Mouse (Mus musculus) layer of hippocampus, adult 2 months (tissue): ENCODE results near the gene Slc9a3r1. TPM values are rescaled to one million over a fixed set of nuclear protein-coding genes. Genes with fewer than 3 reads are reported as not detected.
A peak's percentile ranks its signal among the peaks of the same experiment; 100 is the strongest.

ENCODE experiments used
- DNase-seq, 2 experiments: peaks; one replicate each; pipeline ENCODE4 v3.0.0; 2022; ENCODE audit warnings: low spot score in 2 of 2
- H3K27ac ChIP-seq: fragments of 200-600 bp; 2 replicates; pipeline ENCODE4 v1.8.1; 2022
- H3K4me3 ChIP-seq: fragments of 200-600 bp; 2 replicates; pipeline ENCODE4 v1.8.1; 2022; ENCODE audit warnings: mild to moderate bottlenecking
- CTCF ChIP-seq: fragments of 200-600 bp; conservative IDR thresholded peaks from 2 replicates; pipeline ENCODE4 v1.8.1; 2022; ENCODE audit warnings: antibody characterized with exemption, mild to moderate bottlenecking, moderate library complexity
- total RNA-seq, 2 experiments: library from RNA; stranded (reverse); gene quantifications; 2 replicates each; pipeline ENCODE4 v1.2.3; 2021

Slc9a3r1 gene
- total RNA-seq, 2 experiments from 2014 or later = 67.3 to 74.6 TPM

DNA sequence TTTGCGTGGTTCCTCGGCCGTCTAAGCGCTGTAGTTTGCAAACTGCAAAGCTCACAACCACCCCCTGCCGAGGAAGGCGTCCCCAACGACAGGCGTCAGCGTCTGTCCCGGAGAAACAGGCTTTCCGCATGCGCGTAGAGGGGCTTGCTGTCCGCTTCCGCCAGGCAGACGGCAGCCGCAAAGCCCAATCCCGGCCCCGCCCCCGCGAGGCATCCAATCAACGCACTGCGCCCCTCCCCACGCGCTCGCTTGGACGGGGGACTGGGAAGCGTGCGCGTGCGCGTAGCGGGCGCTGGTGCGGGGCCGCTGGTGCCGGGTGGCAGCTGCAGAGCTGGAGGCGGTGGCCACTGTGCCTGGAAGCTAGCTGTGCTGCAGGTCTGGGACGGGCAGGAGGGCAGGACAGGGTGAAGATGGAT is 24.1 kb downstream of the Slc9a3r1 start, which contains the start of gene Tmem104:
Gene Tmem104, plus strand, starts transcription at position 264 of the 416 bp plus-strand sequence.
- Histone ChIP-seq H3K4me3 (peak within 1 kb of the TSS; percentile 93), H3K27ac (peak within 1 kb of the TSS; percentile 93)
- DNase-seq = peak; percentile 99 to 100
- peak; percentile 44 for TF ChIP-seq CTCF

DNA sequence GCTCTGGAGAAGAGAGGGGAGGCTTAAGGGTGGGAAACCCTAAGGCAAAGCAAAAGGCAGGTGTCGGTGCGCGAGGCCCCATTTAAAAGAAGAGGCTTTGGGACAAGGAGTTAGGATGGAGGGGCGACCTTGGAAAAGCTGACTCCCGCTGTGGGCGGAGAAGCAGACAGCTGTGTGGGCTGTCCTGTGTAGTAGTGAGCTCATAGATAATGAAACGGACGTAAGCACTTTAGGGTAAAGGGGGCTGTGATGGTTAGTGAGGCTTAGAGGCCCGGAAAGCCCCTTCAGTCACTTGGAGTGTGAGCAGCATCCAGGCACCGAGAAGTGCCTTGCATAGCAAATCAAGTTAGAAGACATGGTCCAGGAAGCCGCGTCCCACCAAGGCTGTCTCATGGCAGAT is 24.6 kb downstream of the Slc9a3r1 start, which contains the start of gene Nat9:
Gene Nat9, minus strand, starts transcription at position 167 of the 400 bp plus-strand sequence.
- Histone ChIP-seq H3K4me3 (peak within 1 kb of the TSS; percentile 93), H3K27ac (peak within 1 kb of the TSS; percentile 93)
- DNase-seq = no peak
- TF ChIP-seq CTCF = no peak

DNA sequence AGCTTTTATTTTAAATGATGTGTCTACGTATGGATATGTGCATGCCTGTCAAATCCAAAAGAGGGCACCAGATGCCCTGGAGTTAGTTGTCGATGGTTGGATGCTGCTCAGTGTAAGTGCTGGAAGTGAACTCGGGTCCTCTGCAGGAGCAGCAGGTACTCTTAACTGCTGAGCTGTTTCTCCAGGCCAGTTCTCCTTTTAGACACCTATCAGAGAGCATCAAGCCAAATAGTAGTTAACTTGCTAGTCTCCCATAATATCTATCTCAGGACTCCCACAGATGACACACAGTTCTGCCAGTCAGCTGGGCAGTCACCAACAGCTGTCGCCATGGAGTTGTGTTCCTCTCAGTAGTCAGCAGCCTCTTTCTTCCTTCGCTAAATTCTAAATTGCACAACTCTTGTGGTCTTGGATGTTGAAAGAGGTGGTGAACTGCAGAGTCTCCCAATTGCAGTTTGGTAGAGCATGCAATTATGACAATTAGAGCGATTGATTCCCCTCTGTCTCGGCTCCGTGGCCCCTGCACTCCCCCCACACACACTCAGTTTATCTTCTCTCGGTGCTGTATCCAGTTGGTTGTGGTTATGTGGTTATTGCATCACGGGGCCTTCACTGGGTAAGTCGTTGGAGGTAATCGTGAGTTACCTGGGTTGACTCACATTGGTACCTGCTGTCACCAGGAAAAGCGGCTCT is 25.5 kb downstream of the Slc9a3r1 start:
- no peak overlapping the region for H3K27ac ChIP-seq
- TF ChIP-seq CTCF = no peak
- no peak for DNase-seq
- H3K4me3 ChIP-seq = no peak overlapping the region

DNA sequence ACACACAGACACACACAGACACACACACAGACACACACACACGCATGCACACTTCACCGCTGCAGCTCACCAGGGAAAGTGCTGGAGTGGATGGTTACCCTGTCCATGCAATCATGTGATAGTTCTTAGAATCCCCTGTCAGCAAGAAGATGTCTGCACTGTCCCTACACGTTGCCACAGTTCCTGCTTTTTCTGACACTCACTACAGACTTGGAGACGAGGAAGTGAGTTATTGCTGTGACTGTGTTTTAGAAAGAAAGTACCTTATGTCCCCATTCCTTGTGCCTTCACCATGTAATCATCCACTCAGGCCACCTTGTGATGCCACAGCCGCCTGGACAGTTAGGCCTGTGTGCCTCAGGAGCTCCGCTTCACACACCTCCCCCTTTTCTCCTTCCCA is 26.2 kb downstream of the Slc9a3r1 start:
- H3K4me3 ChIP-seq = no peak overlapping the region
- no peak overlapping the region for H3K27ac ChIP-seq
- DNase-seq = no peak
- no peak for TF ChIP-seq CTCF

DNA sequence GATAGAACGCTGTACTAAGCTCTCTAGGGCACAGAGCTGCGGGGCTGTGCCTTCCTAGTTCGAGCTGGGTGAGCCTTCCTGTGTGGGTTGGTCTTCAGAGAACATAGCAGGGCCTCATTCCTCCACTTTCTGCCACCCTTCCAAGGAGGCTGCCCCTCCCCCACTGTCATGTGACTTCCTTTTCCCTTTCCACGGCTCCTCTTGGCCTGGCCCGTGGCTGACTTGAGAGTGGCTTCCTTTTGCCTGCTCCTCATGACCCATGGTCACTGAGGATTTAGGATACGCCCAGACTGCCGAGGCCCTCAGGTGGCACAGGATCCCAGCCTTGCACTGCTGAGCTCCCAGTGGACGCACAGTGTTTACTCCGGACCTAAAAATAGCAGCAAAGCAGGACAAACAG is 29.0 kb downstream of the Slc9a3r1 start:
- no peak for TF ChIP-seq CTCF
- peak overlapping the region; percentile 39; the same call in 1 of the 2 replicates for H3K27ac ChIP-seq
- no peak overlapping the region for H3K4me3 ChIP-seq
- DNase-seq = no peak

DNA sequence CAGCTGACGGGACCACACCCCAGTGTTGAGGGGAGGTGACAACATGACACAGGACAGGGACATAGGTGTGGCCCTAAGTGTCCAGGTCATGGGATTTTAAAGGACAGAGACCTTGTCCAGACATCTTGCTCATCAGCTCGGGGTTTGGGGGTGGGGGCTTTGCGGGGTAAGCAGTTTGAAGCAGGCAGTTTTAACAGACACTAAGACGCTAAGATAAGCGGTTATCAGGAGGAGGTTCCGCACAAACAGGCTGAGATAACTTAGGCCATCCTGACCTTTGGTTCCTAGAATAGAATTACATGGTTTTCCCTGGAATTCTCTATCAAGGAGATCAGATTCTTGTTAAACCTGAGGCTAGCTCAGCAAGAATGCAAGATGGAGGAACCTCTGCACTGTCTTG is 31.6 kb downstream of the Slc9a3r1 start:
- no peak for TF ChIP-seq CTCF

DNA sequence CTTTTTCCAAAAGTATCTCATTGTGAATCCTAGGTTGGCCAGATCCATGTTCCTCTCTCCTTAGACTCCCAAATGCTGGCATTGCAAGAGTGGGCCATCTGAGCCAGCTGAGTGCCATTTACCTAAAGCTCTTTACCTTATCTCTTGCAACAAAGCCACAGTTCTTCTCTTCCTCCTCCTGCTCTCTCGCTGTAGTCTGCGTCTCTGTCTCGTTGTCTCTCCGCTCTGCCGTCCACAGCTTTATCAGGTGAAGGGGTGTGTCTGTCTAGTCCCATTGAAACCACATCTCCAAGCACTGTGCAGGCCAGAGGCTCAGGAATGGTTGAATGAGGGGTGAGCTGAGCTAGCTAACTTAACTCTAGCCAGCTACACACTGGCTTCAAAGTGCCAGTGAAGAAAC is 32.8 kb downstream of the Slc9a3r1 start:
- DNase-seq = no peak
- no peak overlapping the region for H3K27ac ChIP-seq
- no peak for TF ChIP-seq CTCF
- no peak overlapping the region for H3K4me3 ChIP-seq

More for the DNA sequence above, 31.6 kb downstream of the Slc9a3r1 start:
- Histone ChIP-seq H3K4me3 (no peak overlapping the region), H3K27ac (no peak overlapping the region)
- no peak for DNase-seq

DNA sequence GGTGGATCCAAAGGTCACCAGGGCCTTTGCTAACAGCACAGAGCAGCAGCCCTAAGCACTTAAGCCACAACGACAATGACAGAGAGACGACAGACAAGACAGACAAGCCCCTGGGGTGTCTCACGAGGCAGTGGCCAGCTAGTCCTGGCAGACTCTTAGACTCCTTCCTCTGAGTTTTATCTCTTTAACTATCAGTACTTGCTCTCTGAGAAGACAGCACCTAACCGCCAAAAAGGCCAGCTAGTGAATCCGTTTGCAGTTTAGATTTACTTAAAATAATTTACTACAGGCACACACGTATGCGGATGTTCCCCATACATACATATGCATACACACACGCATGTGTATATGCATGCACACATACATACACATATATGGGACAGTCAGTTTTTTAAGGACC is 34.4 kb downstream of the Slc9a3r1 start:
- H3K27ac ChIP-seq = no peak overlapping the region
- no peak for DNase-seq
- TF ChIP-seq CTCF = no peak
- no peak overlapping the region for H3K4me3 ChIP-seq

DNA sequence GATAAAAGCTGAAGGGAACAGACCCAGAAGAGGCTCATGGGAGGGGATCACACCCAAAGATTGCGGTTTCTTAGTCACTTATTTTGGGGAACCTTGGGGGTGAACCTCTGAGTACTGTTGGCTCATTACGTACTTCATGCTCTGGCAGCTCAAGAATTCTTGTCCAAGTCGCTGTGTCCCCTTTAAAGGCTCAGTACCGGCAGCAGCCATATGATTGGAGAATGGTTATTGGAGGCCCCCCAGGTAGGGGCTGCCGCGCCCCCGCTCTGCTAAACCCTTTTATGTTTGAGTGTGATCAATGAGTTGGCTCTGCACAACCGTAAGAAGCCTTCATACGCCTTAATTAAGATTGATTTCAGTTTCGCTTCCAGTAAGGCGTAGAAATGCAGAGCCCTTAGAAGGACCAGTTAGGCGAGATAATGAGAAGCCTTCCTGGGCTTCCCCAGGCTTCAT is 35.8 kb downstream of the Slc9a3r1 start:
- DNase-seq = no peak
- H3K27ac ChIP-seq = no peak overlapping the region
- H3K4me3 ChIP-seq = no peak overlapping the region
- no peak for TF ChIP-seq CTCF

DNA sequence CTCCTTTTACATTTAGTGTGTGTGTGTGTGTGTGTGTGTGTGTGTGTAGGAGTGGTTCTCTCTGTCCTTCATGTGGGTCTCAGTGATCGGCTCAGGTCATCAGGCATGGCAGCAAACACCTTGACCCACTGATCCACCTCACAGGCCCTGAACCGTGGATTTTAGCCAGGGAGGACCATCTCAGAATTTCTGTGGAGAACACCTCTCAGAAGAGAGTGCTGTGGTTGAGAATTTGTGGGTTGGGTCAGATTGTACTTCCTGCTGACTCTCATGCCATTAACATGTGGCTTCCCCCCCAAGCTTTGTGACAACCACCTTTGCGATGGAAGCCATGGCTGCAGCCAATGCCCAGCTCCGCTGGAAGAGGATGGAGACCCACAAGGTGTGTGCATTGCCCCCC is 37.4 kb downstream of the Slc9a3r1 start:
- H3K4me3 ChIP-seq = no peak overlapping the region
- TF ChIP-seq CTCF = no peak
- H3K27ac ChIP-seq = no peak overlapping the region
- no peak for DNase-seq

DNA sequence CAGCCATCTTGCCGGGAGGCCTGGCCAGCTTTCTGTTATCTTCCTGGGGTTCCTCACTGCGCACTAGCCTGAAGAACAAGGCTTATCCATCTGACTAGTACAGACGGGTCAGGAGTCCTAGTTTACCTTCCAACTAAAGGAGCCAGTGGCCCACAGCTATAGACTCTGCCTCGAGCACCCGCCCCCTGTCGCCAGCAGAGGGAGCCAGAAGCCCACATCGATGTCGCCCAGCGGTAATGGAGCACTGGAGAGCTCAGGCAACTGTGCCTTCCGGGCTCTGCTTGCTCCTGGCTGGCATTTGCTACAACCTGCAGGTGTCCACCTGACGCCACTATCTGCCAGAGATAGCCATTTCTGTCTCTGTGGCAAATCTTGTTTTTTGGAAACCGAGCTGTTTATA is 39.2 kb downstream of the Slc9a3r1 start:
- DNase-seq = peak; percentile 73 to 89
- TF ChIP-seq CTCF = peak; percentile 98
- Histone ChIP-seq H3K27ac (peak overlapping the region; percentile 28; the same call in 1 of the 2 replicates), H3K4me3 (no peak overlapping the region)

DNA sequence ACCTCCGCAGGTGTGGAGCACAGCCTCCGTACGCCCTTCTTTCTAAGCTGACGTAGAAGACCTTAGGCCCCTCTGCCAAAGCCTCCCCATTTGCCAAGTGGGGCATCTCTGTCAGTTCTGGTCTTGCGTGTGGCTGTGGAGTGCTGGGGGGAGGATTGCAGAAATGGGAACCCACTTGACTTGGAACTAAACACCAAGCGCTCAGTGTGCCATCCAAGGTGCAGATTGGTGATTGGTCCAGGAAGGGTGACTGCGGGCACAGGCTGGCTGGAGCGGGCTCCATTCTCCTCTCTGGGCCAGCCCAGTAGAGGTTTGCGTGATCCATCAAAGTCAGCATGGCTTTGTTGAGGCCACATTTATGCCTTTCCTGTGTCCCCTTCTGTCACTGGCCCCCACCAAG is 39.6 kb downstream of the Slc9a3r1 start:
- no peak for TF ChIP-seq CTCF
- no peak for DNase-seq
- Histone ChIP-seq H3K4me3 (no peak overlapping the region), H3K27ac (no peak overlapping the region)

DNA sequence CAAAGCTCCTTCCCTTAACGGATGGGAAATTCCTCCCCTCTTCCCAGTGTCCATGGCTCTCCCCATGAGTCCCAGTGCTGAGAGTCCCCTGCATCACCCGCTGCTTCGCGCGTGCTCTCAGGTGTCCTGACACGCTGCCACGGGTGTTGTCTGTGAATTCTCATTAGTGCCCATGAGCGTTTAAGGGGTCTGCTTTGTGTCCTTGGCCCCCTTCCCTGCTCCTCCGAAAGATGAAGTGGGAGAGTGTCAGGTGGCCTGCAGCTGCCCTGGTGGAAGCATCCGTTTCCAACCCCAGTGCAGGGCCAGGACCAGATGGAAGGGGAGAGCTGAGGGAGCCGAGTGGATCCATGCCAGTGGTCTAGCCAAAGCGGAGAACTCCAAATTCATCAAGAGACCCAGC is 45.0 kb downstream of the Slc9a3r1 start:
- no peak overlapping the region for H3K4me3 ChIP-seq
- no peak for TF ChIP-seq CTCF
- H3K27ac ChIP-seq = peak overlapping the region; percentile 28; the same call in 1 of the 2 replicates
- no peak for DNase-seq
